Mouse (Mus musculus): ENCODE measurements around the gene Cidec. TPM values are rescaled to one million over a fixed set of nuclear protein-coding genes. Genes with fewer than 3 reads are reported as not detected.
A peak's percentile ranks its signal among the peaks of the same experiment; 100 is the strongest.

The Cidec gene
- polyA plus RNA-seq, 1 experiment from 2014 or later, result not detected

GRCm38 (mm10) chr6:113379246-113379645 lies 56.3 kb downstream of the Cidec start:
- 0 out of 2 replicates have a peak overlapping the region, but pooled peaks have one; percentile 98 for H3K9ac ChIP-seq
- ATAC-seq (replicated peaks; ENCODE audit: low FRiP score), result no peak
- H3K4me2 ChIP-seq, result peak overlapping the region; percentile 87
- WGBS, result 76% methylated on average over 6 of the region's 6 CpGs
- peaks cover 25% of the 10 kb centered on the region for H3K4me1 ChIP-seq
- H3K36me3 ChIP-seq, result peaks cover 60% of the 10 kb centered on the region
- no peaks in the 10 kb centered on the region for H3K9me3 ChIP-seq (replicated peaks)
- H3K27me3 ChIP-seq, result no peaks in the 10 kb centered on the region
- no peak overlapping the region for H3K27ac ChIP-seq
- H3K4me3 ChIP-seq (replicated peaks), result peak overlapping the region; percentile 99

- H3K4me3 ChIP-seq (replicated peaks), result peak within 1 kb of the TSS; percentile 99
- ATAC-seq (replicated peaks; ENCODE audit: low FRiP score), result peak; percentile 96
- H3K4me1 ChIP-seq, result peaks cover 25% of the 10 kb centered on the region
- peaks cover 60% of the 10 kb centered on the region for H3K36me3 ChIP-seq
- no peaks in the 10 kb centered on the region for H3K27me3 ChIP-seq
- no peaks in the 10 kb centered on the region for H3K9me3 ChIP-seq (replicated peaks)
- peak within 1 kb of the TSS; percentile 98 for H3K9ac ChIP-seq
- under 1% methylated on average over 61 of the region's 61 CpGs for WGBS
- peak within 1 kb of the TSS; percentile 99 for H3K27ac ChIP-seq
- peak within 1 kb of the TSS; percentile 87 for H3K4me2 ChIP-seq
Observed at GRCm38 (mm10) chr6:113377496-113378385, 57.8 kb downstream of the Cidec start, which contains the start of the genes Tada3 and Arpc4. Gene Tada3, minus strand, starts transcription at chr6:113377883. Gene Arpc4, plus strand, starts transcription at chr6:113378115.

- H3K9ac ChIP-seq, result peak overlapping the region; percentile 98
- H3K27ac ChIP-seq, result peak overlapping the region; percentile 99
- 7% methylated on average over 7 of the region's 7 CpGs for WGBS
- peak overlapping the region; percentile 87 for H3K4me2 ChIP-seq
- H3K27me3 ChIP-seq, result no peaks in the 10 kb centered on the region
- peaks cover 25% of the 10 kb centered on the region for H3K4me1 ChIP-seq
- no peak for ATAC-seq (replicated peaks; ENCODE audit: low FRiP score)
- peaks cover 60% of the 10 kb centered on the region for H3K36me3 ChIP-seq
- peak overlapping the region; percentile 99 for H3K4me3 ChIP-seq (replicated peaks)
- no peaks in the 10 kb centered on the region for H3K9me3 ChIP-seq (replicated peaks)
Observed at GRCm38 (mm10) chr6:113377172-113377495, 58.4 kb downstream of the Cidec start.

Small RNA genes lying within 50 kb of the gene (microRNA-seq; reads per million reads assigned to microRNA genes)
- gene Gm24387, result not detected

Other genes with a start within 250 kb of the Cidec start
- 0.64 and 1.00 TPM in 2 replicates for gene Lhfpl4, start 240.4 kb downstream of the Cidec start, polyA plus RNA-seq (2015; fragmentation: Nextera tagmentation; extraction: Ambion mirVana)
- 36.2 and 39.4 TPM in 2 replicates for gene Mtmr14, start 197.9 kb downstream of the Cidec start, polyA plus RNA-seq (2015; fragmentation: Nextera tagmentation; extraction: Ambion mirVana)
- gene Cpne9, start 153.5 kb downstream of the Cidec start, polyA plus RNA-seq (2015; fragmentation: Nextera tagmentation; extraction: Ambion mirVana), result 0.05 and 0.18 TPM in 2 replicates
- gene Brpf1, start 128.6 kb downstream of the Cidec start, polyA plus RNA-seq (2015; fragmentation: Nextera tagmentation; extraction: Ambion mirVana), result 19.2 and 20.4 TPM in 2 replicates
- 13.8 and 18.7 TPM in 2 replicates for gene Ogg1, start 108.8 kb downstream of the Cidec start, polyA plus RNA-seq (2015; fragmentation: Nextera tagmentation; extraction: Ambion mirVana)
- gene Camk1, start 91.8 kb downstream of the Cidec start, polyA plus RNA-seq (2015; fragmentation: Nextera tagmentation; extraction: Ambion mirVana), result 103 and 111 TPM in 2 replicates
- gene Tada3, start 57.9 kb downstream of the Cidec start, polyA plus RNA-seq (2015; fragmentation: Nextera tagmentation; extraction: Ambion mirVana), result 56.7 and 62.1 TPM in 2 replicates
- gene Arpc4, start 57.6 kb downstream of the Cidec start, polyA plus RNA-seq (2015; fragmentation: Nextera tagmentation; extraction: Ambion mirVana), result 403 and 405 TPM in 2 replicates
- gene Ttll3, start 46.5 kb downstream of the Cidec start, polyA plus RNA-seq (2015; fragmentation: Nextera tagmentation; extraction: Ambion mirVana), result 3.5 and 3.6 TPM in 2 replicates
- 24.0 and 25.3 TPM in 2 replicates for gene Rpusd3, start 16.4 kb downstream of the Cidec start, polyA plus RNA-seq (2015; fragmentation: Nextera tagmentation; extraction: Ambion mirVana)
- gene Jagn1, start 6.8 kb upstream of the Cidec start, polyA plus RNA-seq (2015; fragmentation: Nextera tagmentation; extraction: Ambion mirVana), result 104 and 111 TPM in 2 replicates
- gene Il17re, start 22.7 kb upstream of the Cidec start, polyA plus RNA-seq (2015; fragmentation: Nextera tagmentation; extraction: Ambion mirVana), result 6.1 and 7.8 TPM in 2 replicates
- gene Il17rc, start 35.7 kb upstream of the Cidec start, polyA plus RNA-seq (2015; fragmentation: Nextera tagmentation; extraction: Ambion mirVana), result 18.5 and 19.6 TPM in 2 replicates
- gene Creld1, start 47.5 kb upstream of the Cidec start, polyA plus RNA-seq (2015; fragmentation: Nextera tagmentation; extraction: Ambion mirVana), result 35.7 and 37.2 TPM in 2 replicates
- 0.87 and 1.1 TPM in 2 replicates for gene Prrt3, start 66.2 kb upstream of the Cidec start, polyA plus RNA-seq (2015; fragmentation: Nextera tagmentation; extraction: Ambion mirVana)
- 108 and 111 TPM in 2 replicates for gene Emc3, start 95.9 kb upstream of the Cidec start, polyA plus RNA-seq (2015; fragmentation: Nextera tagmentation; extraction: Ambion mirVana)
- 13.9 and 15.2 TPM in 2 replicates for gene Fancd2, start 95.9 kb upstream of the Cidec start, polyA plus RNA-seq (2015; fragmentation: Nextera tagmentation; extraction: Ambion mirVana)
- gene Fancd2os, start 165.0 kb upstream of the Cidec start, polyA plus RNA-seq (2015; fragmentation: Nextera tagmentation; extraction: Ambion mirVana), result 0.84 and 0.87 TPM in 2 replicates
- gene Brk1, start 169.0 kb upstream of the Cidec start, polyA plus RNA-seq (2015; fragmentation: Nextera tagmentation; extraction: Ambion mirVana), result 206 and 211 TPM in 2 replicates
- 36.1 and 39.3 TPM in 2 replicates for gene Vhl, start 188.2 kb upstream of the Cidec start, polyA plus RNA-seq (2015; fragmentation: Nextera tagmentation; extraction: Ambion mirVana)
- gene Irak2, start 202.7 kb upstream of the Cidec start, polyA plus RNA-seq (2015; fragmentation: Nextera tagmentation; extraction: Ambion mirVana), result 5.2 and 5.3 TPM in 2 replicates

Measured in kidney, embryonic 15.5 days (tissue).